Comparison of ENCODE assay signal across 19 mouse cellular contexts in genomic region chr4:102272749-102273148, GRCm38 (mm10).
"Had no signal": no experiment of that assay in that cellular context is flagged by ENCODE, and none has a peak within 500 bp of the region (broad histone marks: within the 10 kb centered on the region; RNA-seq: fewer than 3 reads in every experiment).

No protein-coding gene starts in this region.

- ATAC-seq: intestine, embryonic 16.5 days; liver, postnatal 0 days; lung, postnatal 0 days; midbrain, embryonic 15.5 days had no signal

- H3K27ac ChIP-seq: limb, embryonic 12.5 days; limb, embryonic 15.5 days; liver, embryonic 14.5 days; midbrain, embryonic 12.5 days; midbrain, embryonic 15.5 days; neural tube, embryonic 13.5 days; stomach, postnatal 0 days had no signal

- H3K4me1 ChIP-seq: limb, embryonic 15.5 days; midbrain, embryonic 12.5 days; midbrain, embryonic 15.5 days; neural tube, embryonic 13.5 days had no signal

- H3K4me3 ChIP-seq: limb, embryonic 12.5 days; limb, embryonic 15.5 days; midbrain, embryonic 12.5 days; midbrain, embryonic 15.5 days; neural tube, embryonic 13.5 days had no signal

- DNase-seq: kidney, adult 18-20 months; kidney, adult 9 months; kidney, postnatal 25 days; left cerebral cortex, postnatal 4 days; liver, postnatal 0 days; lung, embryonic 14.5 days; lung, postnatal 36 days; right cerebral cortex, postnatal 4 days; thymus, adult 2 months; thymus, postnatal 25 days had no signal
